Mouse (Mus musculus): ENCODE measurements at regions not wholly inside any gene's neighbourhood (a gene's known extent, or its start where the extent isn't known, plus 50 kb on each side); places are given as distances from the start of the nearest gene placed in this dataset.

- H3K27me3 ChIP-seq (replicated peaks), result no peaks in the 10 kb centered on the region
- dilution Hi-C loops (cut with MboI; ENCODE audit: extremely low pct_ligation_motif_present, extremely low pct_unique_long_range_greater_than_20kb, low sequenced_read_pairs), result no loop called here
- DNase-seq (ENCODE audit: extremely low read depth), result no peak
These were observed 236.3 kb downstream of the Rab11fip2 start for GRCm38 (mm10) chr19:59707106-59707505.

GRCm38 (mm10) chr19:59709180-59709579 lies 234.3 kb downstream of the Rab11fip2 start:
- no peaks in the 10 kb centered on the region for H3K79me2 ChIP-seq (replicated peaks; ENCODE audit: control insufficient read depth, extremely low read depth, insufficient read depth, poor library complexity, severe bottlenecking)
- no peaks in the 10 kb centered on the region for H3K27me3 ChIP-seq (replicated peaks)
- H3K36me3 ChIP-seq (replicated peaks in 1 of 2; ENCODE audit: control insufficient read depth in 1 of 2, insufficient read depth in 1 of 2, low read length in 1 of 2), result no peaks in the 10 kb centered on the region
- no peaks in the 10 kb centered on the region for H3K9me3 ChIP-seq (replicated peaks; ENCODE audit: low read length)
- no peak overlapping the region for H3K9ac ChIP-seq (ENCODE audit: insufficient read depth, low read depth)
- dilution Hi-C loops (cut with MboI; ENCODE audit: extremely low pct_ligation_motif_present, extremely low pct_unique_long_range_greater_than_20kb, low sequenced_read_pairs), result no loop called here
- H3K27ac ChIP-seq (ENCODE audit: insufficient read depth, low read depth), result no peak overlapping the region
- H3K4me1 ChIP-seq (ENCODE audit: control insufficient read depth in 1 of 2, insufficient read depth in 2 of 2), result peaks cover 0 to under 1% of the 10 kb centered on the region in 2 experiments; a peak in 1 of 4 replicates
- H3K4me2 ChIP-seq (ENCODE audit: insufficient read depth, low read depth, poor library complexity, severe bottlenecking), result no peak overlapping the region
- DNase-seq (ENCODE audit: extremely low read depth), result no peak
- TF ChIP-seq ETS1 (conservative IDR thresholded peaks at IDR 0.05; ENCODE audit: low read depth, low read length) (no peak), IRF4 (IDR thresholded peaks at IDR 0.05; ENCODE audit: low read depth, low read length) (no peak), MAFK (IDR thresholded peaks at IDR 0.05; ENCODE audit: insufficient replicate concordance, low read length) (no peak), ZMIZ1 (IDR thresholded peaks at IDR 0.05; ENCODE audit: low read depth, low read length) (no peak), RCOR1 (conservative IDR thresholded peaks at IDR 0.05; ENCODE audit: low read depth, low read length) (no peak), HCFC1 (IDR thresholded peaks at IDR 0.05; ENCODE audit: low read depth, low read length) (no peak), TCF12 (IDR thresholded peaks at IDR 0.05; ENCODE audit: low read depth, low read length) (no peak), POLR2AphosphoS2 (IDR thresholded peaks at IDR 0.05; ENCODE audit: low read depth, low read length) (no peak), KAT2A (IDR thresholded peaks at IDR 0.05; ENCODE audit: insufficient replicate concordance, low read length) (no peak), ZC3H11A (IDR thresholded peaks at IDR 0.05; ENCODE audit: low read depth, low read length) (no peak)
- in situ Hi-C loops (cut with MboI; ENCODE audit: low pct_ligation_motif_present, low pct_unique_long_range_greater_than_20kb, low sequenced_read_pairs), result no loop called here
- no peak overlapping the region for H3K4me3 ChIP-seq (replicated peaks in 1 of 3; ENCODE audit: low read depth in 2 of 3, low read length in 2 of 3, poor library complexity in 1 of 3)

More at GRCm38 (mm10) chr19:59707106-59707505, 236.3 kb downstream of the Rab11fip2 start:
- no peaks in the 10 kb centered on the region for H3K9me3 ChIP-seq (replicated peaks; ENCODE audit: low read length)
- H3K4me2 ChIP-seq (ENCODE audit: insufficient read depth, low read depth, poor library complexity, severe bottlenecking), result no peak overlapping the region
- no peaks in the 10 kb centered on the region for H3K4me1 ChIP-seq (ENCODE audit: control insufficient read depth in 1 of 2, insufficient read depth in 2 of 2)
- no peak for TF ChIP-seq CHD1 (IDR thresholded peaks at IDR 0.05; ENCODE audit: low read depth, low read length)
- TF ChIP-seq RAD21 (IDR thresholded peaks at IDR 0.05; ENCODE audit: low read depth, low read length), result no peak
- no peak for TF ChIP-seq HCFC1 (IDR thresholded peaks at IDR 0.05; ENCODE audit: low read depth, low read length)
- TF ChIP-seq IRF4 (IDR thresholded peaks at IDR 0.05; ENCODE audit: low read depth, low read length), result no peak
- no peak for TF ChIP-seq ELF1 (IDR thresholded peaks at IDR 0.05; ENCODE audit: low read depth, low read length)
- TF ChIP-seq MYC (IDR thresholded peaks at IDR 0.05; ENCODE audit: low read depth, low read length), result no peak
- no peak for TF ChIP-seq SIN3A (IDR thresholded peaks at IDR 0.05; ENCODE audit: low read length)
- TF ChIP-seq MAFK (IDR thresholded peaks at IDR 0.05; ENCODE audit: insufficient replicate concordance, low read length), result no peak
- TF ChIP-seq ZKSCAN1 (IDR thresholded peaks at IDR 0.05; ENCODE audit: borderline replicate concordance, low read depth, low read length), result no peak
- no peak for TF ChIP-seq ETS1 (conservative IDR thresholded peaks at IDR 0.05; ENCODE audit: low read depth, low read length)
- no peak overlapping the region for H3K9ac ChIP-seq (ENCODE audit: insufficient read depth, low read depth)
- no peak overlapping the region for H3K27ac ChIP-seq (ENCODE audit: insufficient read depth, low read depth)
- H3K79me2 ChIP-seq (replicated peaks; ENCODE audit: control insufficient read depth, extremely low read depth, insufficient read depth, poor library complexity, severe bottlenecking), result no peaks in the 10 kb centered on the region
- H3K4me3 ChIP-seq (replicated peaks in 1 of 3; ENCODE audit: low read depth in 2 of 3, low read length in 2 of 3, poor library complexity in 1 of 3), result no peak overlapping the region
- in situ Hi-C loops (cut with MboI; ENCODE audit: low pct_ligation_motif_present, low pct_unique_long_range_greater_than_20kb, low sequenced_read_pairs), result no loop called here
- no peaks in the 10 kb centered on the region for H3K36me3 ChIP-seq (replicated peaks in 1 of 2; ENCODE audit: control insufficient read depth in 1 of 2, insufficient read depth in 1 of 2, low read length in 1 of 2)
